Mouse (Mus musculus): ENCODE measurements around the gene Gm29666.

DNA sequence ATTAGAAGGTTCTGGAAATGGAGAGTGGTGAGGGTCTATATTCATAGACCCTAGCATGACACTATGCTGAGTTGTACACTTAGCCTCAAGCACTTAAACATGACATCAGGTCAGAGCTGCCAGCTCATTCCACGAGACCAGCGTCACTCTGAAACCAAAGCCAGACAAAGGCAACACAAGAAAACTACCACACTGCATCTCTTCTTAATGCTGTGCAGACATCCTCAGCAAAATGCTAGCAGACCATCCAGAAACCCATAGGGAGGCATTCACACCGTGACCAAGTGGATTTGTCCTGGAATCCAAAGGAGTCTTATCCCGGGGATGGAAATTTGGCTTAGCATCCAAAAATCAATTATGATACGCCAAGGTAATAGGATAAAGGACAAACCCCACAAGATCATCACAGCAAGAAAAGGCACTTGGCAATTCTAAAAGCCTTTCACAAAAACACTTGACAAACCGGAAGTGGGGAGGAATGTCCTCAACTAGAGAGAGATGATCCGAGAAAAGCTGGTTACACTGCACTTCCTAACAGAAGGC, 15.9 kb downstream of the Gm29666 start:
- no peak for TF ChIP-seq CTCF (IDR thresholded peaks at IDR 0.05; ENCODE audit: control insufficient read depth, insufficient read depth, insufficient read length)
- TF ChIP-seq USF1 (IDR thresholded peaks at IDR 0.05; ENCODE audit: low read depth): no peak
- no peak for TF ChIP-seq MAX (IDR thresholded peaks at IDR 0.05)
- no peak for TF ChIP-seq MYOD1 (IDR thresholded peaks at IDR 0.05; ENCODE audit: control insufficient read depth, insufficient read length, low read depth)
- TF ChIP-seq MYOG (IDR thresholded peaks at IDR 0.05; ENCODE audit: control insufficient read depth, extremely low read depth, insufficient read length): no peak
- no peak for TF ChIP-seq CEBPB (IDR thresholded peaks at IDR 0.05; ENCODE audit: low read depth)
- no peak for TF ChIP-seq FOSL1 (IDR thresholded peaks at IDR 0.05; ENCODE audit: insufficient read depth, low read length, poor library complexity, severe bottlenecking)

Measured in C2C12 (cell line).